Mouse (Mus musculus) kidney, postnatal 36 days (tissue): ENCODE data around the gene Dnase2b.
A peak's percentile ranks its signal among the peaks of the same experiment; 100 is the strongest.

Experiments used
- DNase-seq, 2 experiments: peaks; one replicate each; pipeline ENCODE4 v3.0.0; 2021 to 2022; ENCODE audit warnings: mixed read lengths in 2 of 2

Gene Dnase2b

DNA sequence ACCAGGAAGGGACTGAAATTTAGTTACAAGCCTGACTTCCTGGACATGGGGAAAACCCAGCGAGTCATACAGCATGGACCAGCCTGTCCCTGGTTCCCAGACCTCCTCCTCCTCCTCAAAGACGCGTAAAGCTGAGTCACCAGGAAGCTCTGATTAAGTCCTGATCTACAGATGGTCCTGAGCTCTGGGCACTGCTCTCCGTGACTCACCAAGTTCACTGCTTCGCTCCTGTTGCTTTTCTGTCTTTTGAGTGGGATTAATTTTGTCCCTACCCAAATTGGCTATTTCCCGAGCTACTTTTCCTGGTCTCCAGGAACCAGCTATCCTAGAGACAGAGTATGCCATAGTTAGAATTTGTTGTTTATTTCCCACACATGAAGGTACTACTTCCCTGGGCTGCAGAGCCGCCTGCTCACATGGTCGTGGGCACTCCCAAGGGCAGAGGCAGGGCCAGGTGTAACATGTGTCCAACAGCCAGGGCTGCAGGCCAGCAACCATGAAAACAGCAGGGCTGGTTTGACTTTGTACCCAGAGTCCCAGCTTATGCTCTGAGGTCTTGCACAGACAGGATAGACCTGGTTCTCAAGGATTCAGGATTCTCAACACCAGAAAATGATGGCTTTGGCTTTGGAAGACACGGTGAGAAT lies 47.4 kb downstream of the Dnase2b start:
- DNase-seq = peak; percentile 48 to 63

DNA sequence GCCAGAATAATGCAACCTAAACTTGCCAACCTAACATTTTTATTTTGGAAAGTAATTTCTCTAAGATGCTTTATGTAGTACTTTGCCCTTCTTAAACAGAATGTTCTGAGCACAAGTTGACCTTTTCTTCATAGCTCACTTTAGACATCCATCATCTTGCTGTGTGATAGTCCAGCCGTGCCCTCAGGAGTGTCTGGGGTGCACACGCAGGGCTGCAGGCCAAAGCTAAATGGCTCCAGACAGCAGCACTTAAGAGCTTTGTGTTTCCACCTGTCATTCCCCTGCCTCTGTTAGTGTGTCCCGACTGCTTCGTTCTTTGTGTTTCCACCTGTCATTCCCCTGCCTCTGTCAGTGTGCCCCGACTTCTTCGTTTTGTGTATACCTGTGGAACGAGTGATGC lies 48.0 kb downstream of the Dnase2b start:
- DNase-seq = no peak

DNA sequence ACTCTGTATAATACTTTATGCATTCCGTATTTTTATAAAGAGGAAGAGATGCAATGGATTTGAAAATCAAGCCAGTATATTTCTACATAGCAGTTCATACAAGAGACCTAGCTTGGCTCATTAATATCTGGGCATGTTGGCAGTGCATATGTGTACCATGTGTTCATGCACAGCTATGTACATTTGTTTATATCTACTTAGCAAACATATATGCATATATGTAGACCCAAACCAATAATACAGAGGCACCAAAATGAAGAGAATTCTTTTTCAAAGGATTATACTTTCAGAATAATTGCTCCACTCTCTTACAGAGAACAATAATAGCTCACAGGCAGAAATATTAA lies 50.4 kb downstream of the Dnase2b start:
- DNase-seq = no peak

GRCm38 (mm10) chr3:146564268-146565064 lies 50.9 kb downstream of the Dnase2b start:
- DNase-seq = peak; percentile 59 to 90

DNA sequence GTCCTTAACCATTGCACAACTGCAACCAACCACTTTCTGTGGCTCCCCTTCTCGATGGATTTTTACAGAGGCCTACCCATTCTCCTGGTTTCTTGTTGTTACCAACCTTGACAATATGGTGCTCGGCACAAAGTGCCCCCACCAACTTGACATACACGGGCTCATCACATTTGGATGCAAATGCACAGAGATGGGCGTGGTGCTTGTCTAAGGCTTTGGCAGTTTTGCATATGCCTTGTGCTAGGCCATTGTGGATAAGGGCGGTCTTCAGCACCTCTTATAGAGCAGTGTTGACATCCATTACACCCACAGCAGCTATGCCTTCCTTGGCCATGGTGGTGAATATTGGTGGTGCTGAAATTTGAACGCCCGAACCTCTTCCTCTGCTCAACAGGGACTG lies 52.5 kb downstream of the Dnase2b start:
- DNase-seq = no peak

GRCm38 (mm10) chr3:146557507-146557906 lies 57.9 kb downstream of the Dnase2b start:
- no peak for DNase-seq

- DNase-seq = no peak
Measured at GRCm38 (mm10) chr3:146556567-146556966, 58.8 kb downstream of the Dnase2b start.

GRCm38 (mm10) chr3:146554816-146555215 lies 60.6 kb downstream of the Dnase2b start:
- no peak for DNase-seq

DNA sequence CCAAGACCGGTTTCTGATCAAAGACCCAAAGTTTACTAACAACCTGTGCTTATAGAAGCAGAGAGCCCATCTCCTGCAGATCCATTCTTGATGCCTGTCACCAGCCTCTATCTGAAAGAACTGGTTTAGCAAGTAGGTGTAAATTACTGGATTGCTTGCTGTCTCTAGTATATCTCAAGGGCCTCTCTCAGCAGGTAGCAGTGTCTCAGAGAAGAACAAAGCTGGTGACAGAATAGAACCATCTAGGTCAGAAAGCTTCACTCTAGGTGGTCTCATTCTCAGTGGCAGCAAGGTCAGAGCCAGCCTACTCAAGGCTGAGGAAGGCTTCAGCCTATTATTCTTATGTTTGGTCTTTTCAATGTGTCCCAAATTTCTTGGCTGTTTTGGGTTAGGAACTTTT lies 71.8 kb downstream of the Dnase2b start:
- DNase-seq = no peak

DNA sequence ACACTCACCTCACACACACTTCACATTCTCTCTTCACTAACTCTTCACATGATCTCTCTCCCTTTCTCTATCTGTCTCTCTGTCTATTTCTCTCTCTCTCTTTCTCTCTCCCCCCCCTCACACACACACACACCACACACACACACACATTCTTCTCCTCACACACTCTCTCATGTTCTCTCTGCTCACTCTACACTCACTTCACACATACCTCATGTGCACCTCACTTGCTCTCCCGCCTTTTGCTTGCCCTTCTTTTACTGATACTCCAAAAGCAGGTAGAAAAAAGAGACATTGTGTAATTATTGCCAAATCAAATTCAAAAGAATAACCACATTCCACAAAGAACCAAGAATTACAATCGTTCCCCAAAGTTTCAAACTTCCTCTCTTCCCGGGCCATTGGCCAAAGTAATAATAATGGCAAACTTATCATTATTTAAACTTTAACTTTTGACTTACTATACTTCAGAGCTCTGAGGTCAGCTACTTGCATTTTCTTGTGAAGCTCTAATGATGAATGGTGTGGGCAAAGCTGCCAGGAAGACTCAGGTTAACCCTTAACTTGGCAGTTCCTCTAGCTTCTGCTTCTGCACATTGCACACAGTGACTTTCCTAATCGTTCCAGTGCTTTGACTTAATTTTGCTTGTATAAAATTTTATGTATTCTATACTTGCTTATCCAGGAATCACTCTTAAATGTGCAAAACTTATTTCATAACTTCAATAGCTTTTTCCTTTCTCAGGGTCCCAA lies 74.7 kb downstream of the Dnase2b start:
- peak; percentile 37 to 54 for DNase-seq

DNA sequence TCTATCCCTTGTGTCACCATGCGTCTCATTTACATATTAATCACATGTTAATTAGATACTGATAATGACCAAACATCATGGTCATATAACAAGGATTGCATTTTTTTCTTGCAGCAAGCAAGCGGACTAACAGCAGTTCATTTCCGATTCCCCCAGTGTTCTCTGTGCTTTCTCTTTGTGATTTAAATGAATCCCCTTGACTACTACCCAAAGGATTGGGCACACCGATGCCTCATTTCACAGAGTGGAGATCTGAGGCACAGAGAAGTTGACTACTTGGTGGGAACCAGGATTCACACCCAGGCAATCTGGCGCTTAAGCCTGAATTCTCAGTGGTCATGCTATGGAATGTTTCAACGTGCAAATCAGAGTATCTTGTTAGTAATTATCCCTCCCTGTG lies 80.4 kb downstream of the Dnase2b start:
- DNase-seq = no peak
